Mouse (Mus musculus): Measurements from ENCODE around the gene Col18a1.

DNA sequence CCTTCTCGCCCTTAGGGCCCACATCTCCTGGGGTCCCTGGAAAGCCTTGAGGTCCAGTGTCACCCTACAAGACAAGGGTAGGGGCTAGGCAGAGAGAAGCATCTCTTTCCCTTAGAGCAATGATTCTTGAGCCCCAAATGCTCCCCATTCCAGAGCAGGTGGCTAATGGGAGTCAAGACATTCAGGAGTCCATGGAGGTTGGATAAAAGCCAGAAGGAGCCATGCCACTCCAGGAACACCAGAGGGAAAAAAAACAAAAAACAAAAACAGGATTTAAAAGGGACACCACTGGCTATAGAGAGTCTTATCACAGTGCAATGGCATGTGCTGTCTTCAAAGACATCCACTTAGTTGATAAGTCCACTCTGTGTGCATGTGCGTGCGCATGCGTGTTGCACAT lies 87.9 kb downstream of the Col18a1 start:
- TF ChIP-seq CTCF (conservative IDR thresholded peaks at IDR 0.05; ENCODE audit: insufficient read depth, insufficient read length, low read depth, low read length) (no peak), POLR2A (IDR thresholded peaks at IDR 0.05; ENCODE audit: low read depth, low read length) (no peak)
